Comparison of ENCODE assay signal across 19 mouse cellular contexts in the genomic region with DNA sequence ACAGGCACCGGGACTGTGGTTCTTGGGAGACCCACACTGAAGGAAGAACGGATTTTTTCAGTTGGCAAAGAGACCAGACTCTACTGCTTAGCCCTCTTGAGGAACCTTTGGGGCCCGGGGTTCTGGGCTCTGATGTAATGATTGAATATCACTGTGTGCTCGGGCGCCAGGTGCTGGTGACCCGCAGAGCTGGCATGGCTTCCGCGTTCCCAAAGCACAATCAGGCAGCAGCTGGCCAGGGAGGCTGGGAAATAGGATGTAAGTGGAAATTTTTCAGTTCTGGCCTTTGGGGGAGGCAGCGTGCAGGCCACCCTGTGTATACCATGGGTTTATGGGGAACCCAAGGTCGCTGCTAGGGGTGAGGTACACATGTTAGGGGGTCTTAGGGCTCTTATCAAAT. TPM values are rescaled to one million over a fixed set of nuclear protein-coding genes. Genes with fewer than 3 reads are reported as not detected.
DNase-seq lines count a peak whose midpoint lies in the region; ATAC-seq and TF ChIP-seq lines count a peak whose summit lies in the region.
"Had no signal": no experiment of that assay in that cellular context is flagged by ENCODE, and none has a peak within 500 bp of the region (broad histone marks: within the 10 kb centered on the region; RNA-seq: fewer than 3 reads in every experiment).

No protein-coding gene starts in this region.

- no peak for DNase-seq in embryonic facial prominence, embryonic 10.5 days (ENCODE audit: low spot score)
- peak; percentile 44 for DNase-seq in left cerebral cortex, postnatal 4 days
- no peak for DNase-seq in left cerebral cortex, adult 2 months (ENCODE audit: extremely low spot score in 1 of 2, low spot score in 2 of 2)
- DNase-seq in c-Kit-positive CD71-positive TER-119-positive erythroid progenitor cells, embryonic 14.5 days (ENCODE audit: low spot score): no peak
- no peak for DNase-seq in spleen, adult 18-20 months
- DNase-seq: cerebellum, adult 11 months; gastrocnemius, postnatal 10 days; kidney, adult 2 months; lung, postnatal 14 days had no signal

- no peaks in the 10 kb centered on the region for H3K36me3 ChIP-seq in embryonic facial prominence, embryonic 12.5 days
- H3K36me3 ChIP-seq in embryonic facial prominence, embryonic 10.5 days (replicated peaks): no peaks in the 10 kb centered on the region
- no peaks in the 10 kb centered on the region for H3K36me3 ChIP-seq in forebrain, embryonic 15.5 days
- H3K36me3 ChIP-seq in midbrain, embryonic 13.5 days: no peaks in the 10 kb centered on the region; the same call in 1 of the 2 replicates
- H3K36me3 ChIP-seq: embryonic facial prominence, embryonic 13.5 days; limb, embryonic 12.5 days; liver, embryonic 15.5 days had no signal

- H3K4me3 ChIP-seq in embryonic facial prominence, embryonic 12.5 days: no peak overlapping the region
- H3K4me3 ChIP-seq in embryonic facial prominence, embryonic 10.5 days: no peak overlapping the region
- H3K4me3 ChIP-seq in left cerebral cortex, adult 2 months: no peak overlapping the region
- H3K4me3 ChIP-seq in forebrain, embryonic 15.5 days: no peak overlapping the region
- H3K4me3 ChIP-seq in midbrain, embryonic 13.5 days (replicated peaks): no peak overlapping the region
- H3K4me3 ChIP-seq: liver, embryonic 15.5 days had no signal

- H3K9me3 ChIP-seq in embryonic facial prominence, embryonic 12.5 days: no peaks in the 10 kb centered on the region
- H3K9me3 ChIP-seq in embryonic facial prominence, embryonic 10.5 days: no peaks in the 10 kb centered on the region
- no peaks in the 10 kb centered on the region for H3K9me3 ChIP-seq in forebrain, embryonic 15.5 days
- H3K9me3 ChIP-seq in midbrain, embryonic 13.5 days: no peaks in the 10 kb centered on the region
- H3K9me3 ChIP-seq: embryonic facial prominence, embryonic 13.5 days; limb, embryonic 12.5 days; liver, embryonic 15.5 days had no signal

- no peak overlapping the region for H3K9ac ChIP-seq in embryonic facial prominence, embryonic 12.5 days
- H3K9ac ChIP-seq in forebrain, embryonic 15.5 days (replicated peaks): no peak overlapping the region
- H3K9ac ChIP-seq in midbrain, embryonic 13.5 days (replicated peaks): no peak overlapping the region
- H3K9ac ChIP-seq: embryonic facial prominence, embryonic 13.5 days; limb, embryonic 12.5 days; liver, embryonic 15.5 days had no signal

- intact Hi-C loops in left cerebral cortex, postnatal 4 days (cut with DNase I): no loop called here
- intact Hi-C loops in left cerebral cortex, adult 2 months (cut with DNase I): no loop called here

- H3K27ac ChIP-seq in embryonic facial prominence, embryonic 12.5 days: no peak overlapping the region
- no peak overlapping the region for H3K27ac ChIP-seq in embryonic facial prominence, embryonic 10.5 days (replicated peaks)
- H3K27ac ChIP-seq in left cerebral cortex, adult 2 months: no peak overlapping the region
- H3K27ac ChIP-seq in forebrain, embryonic 15.5 days (replicated peaks): 0 out of 2 replicates have a peak overlapping the region, but pooled peaks have one; percentile 0
- 0 out of 2 replicates have a peak overlapping the region, but pooled peaks have one; percentile 41 for H3K27ac ChIP-seq in midbrain, embryonic 13.5 days
- H3K27ac ChIP-seq: embryonic facial prominence, embryonic 13.5 days; limb, embryonic 12.5 days; liver, embryonic 15.5 days had no signal

- TF ChIP-seq CTCF in left cerebral cortex, adult 2 months (IDR thresholded peaks at IDR 0.05): no peak

- WGBS in embryonic facial prominence, embryonic 12.5 days: 80% methylated on average over 10 of the region's 10 CpGs
- 76% methylated on average over 10 of the region's 10 CpGs for WGBS in embryonic facial prominence, embryonic 10.5 days
- 65% methylated on average over 10 of the region's 10 CpGs for WGBS in forebrain, embryonic 15.5 days
- WGBS in midbrain, embryonic 13.5 days: 71% methylated on average over 10 of the region's 10 CpGs

- no peak for ATAC-seq in embryonic facial prominence, embryonic 12.5 days (ENCODE audit: insufficient number of reproducible peaks, insufficient read depth, low FRiP score, low TSS enrichment)
- no peak for ATAC-seq in forebrain, embryonic 15.5 days (replicated peaks)
- ATAC-seq in midbrain, embryonic 13.5 days: no peak

- peaks cover 16% of the 10 kb centered on the region for H3K4me1 ChIP-seq in embryonic facial prominence, embryonic 12.5 days
- H3K4me1 ChIP-seq in embryonic facial prominence, embryonic 10.5 days: peaks cover 30% of the 10 kb centered on the region
- H3K4me1 ChIP-seq in forebrain, embryonic 15.5 days: peaks cover 32% of the 10 kb centered on the region
- peaks cover 40% of the 10 kb centered on the region for H3K4me1 ChIP-seq in midbrain, embryonic 13.5 days (replicated peaks)
- H3K4me1 ChIP-seq: liver, embryonic 15.5 days had no signal

- peak overlapping the region; percentile 37; the same call in 1 of the 2 replicates for H3K4me2 ChIP-seq in embryonic facial prominence, embryonic 12.5 days (replicated peaks)
- no peak overlapping the region for H3K4me2 ChIP-seq in forebrain, embryonic 15.5 days (replicated peaks)
- 0 out of 2 replicates have a peak overlapping the region, but pooled peaks have one; percentile 45 for H3K4me2 ChIP-seq in midbrain, embryonic 13.5 days (replicated peaks)
- H3K4me2 ChIP-seq: liver, embryonic 15.5 days had no signal

- H3K27me3 ChIP-seq in embryonic facial prominence, embryonic 12.5 days: peaks cover 42% of the 10 kb centered on the region
- peaks cover 42% of the 10 kb centered on the region for H3K27me3 ChIP-seq in embryonic facial prominence, embryonic 10.5 days (replicated peaks; ENCODE audit: low read depth, poor library complexity, severe bottlenecking)
- H3K27me3 ChIP-seq in forebrain, embryonic 15.5 days: peaks cover 7% of the 10 kb centered on the region; the same call in 1 of the 2 replicates
- H3K27me3 ChIP-seq in midbrain, embryonic 13.5 days: peaks cover 12% of the 10 kb centered on the region

RNA-seq across cellular contexts. Expression of a gene that starts 20.3 kb away (rescaled TPM):
- polyA plus RNA-seq in embryonic facial prominence, embryonic 12.5 days (2016; fragmentation: Nextera tagmentation; extraction: Ambion mirVana): 10.7 and 12.5 TPM in 2 replicates
- polyA plus RNA-seq in embryonic facial prominence, embryonic 10.5 days (2016; fragmentation: Nextera tagmentation; extraction: Ambion mirVana): 8.8 and 9.4 TPM in 2 replicates
- total RNA-seq in left cerebral cortex, postnatal 4 days (2021): 10 to 100 TPM; 35.9 to 48.5 TPM
- total RNA-seq in left cerebral cortex, adult 2 months (2021): 10 to 100 TPM; 63.3 to 80.9 TPM
- 15.7 and 17.9 TPM in 2 replicates for polyA plus RNA-seq in forebrain, embryonic 15.5 days (2015; fragmentation: Nextera tagmentation; extraction: Ambion mirVana)
- polyA plus RNA-seq in midbrain, embryonic 13.5 days (2015; fragmentation: Nextera tagmentation; extraction: Ambion mirVana): 34.9 and 37.6 TPM in 2 replicates
- total RNA-seq: CH12.LX; heart, postnatal 25 days had no signal
- polyA plus RNA-seq: liver, embryonic 15.5 days had no signal

RNA-seq across cellular contexts. Expression of a gene that starts 32.9 kb away (rescaled TPM):
- polyA plus RNA-seq in embryonic facial prominence, embryonic 12.5 days (2016; fragmentation: Nextera tagmentation; extraction: Ambion mirVana): 0.43 and 0.56 TPM in 2 replicates
- 0.43 and 0.47 TPM in 2 replicates for polyA plus RNA-seq in embryonic facial prominence, embryonic 10.5 days (2016; fragmentation: Nextera tagmentation; extraction: Ambion mirVana)
- total RNA-seq in left cerebral cortex, postnatal 4 days (2021): under 1 TPM in 1 of 2 experiments, not detected in 1; 0.30 TPM
- total RNA-seq in left cerebral cortex, adult 2 months (2021): under 1 TPM in 1 of 2 experiments, not detected in 1; 0.40 TPM
- polyA plus RNA-seq in forebrain, embryonic 15.5 days (2015; fragmentation: Nextera tagmentation; extraction: Ambion mirVana): 0.19 and 0.22 TPM in 2 replicates
- 0.10 and 0.28 TPM in 2 replicates for polyA plus RNA-seq in midbrain, embryonic 13.5 days (2015; fragmentation: Nextera tagmentation; extraction: Ambion mirVana)

RNA-seq across cellular contexts. Expression of a gene that starts 34.7 kb away (rescaled TPM):
- polyA plus RNA-seq in embryonic facial prominence, embryonic 12.5 days (2016; fragmentation: Nextera tagmentation; extraction: Ambion mirVana): 1.7 and 3.3 TPM in 2 replicates
- 1.9 and 2.1 TPM in 2 replicates for polyA plus RNA-seq in embryonic facial prominence, embryonic 10.5 days (2016; fragmentation: Nextera tagmentation; extraction: Ambion mirVana)
- not detected for total RNA-seq in left cerebral cortex, postnatal 4 days (2021)
- total RNA-seq in left cerebral cortex, adult 2 months (2021): under 1 TPM; 0.30 to 0.48 TPM
- polyA plus RNA-seq in forebrain, embryonic 15.5 days (2015; fragmentation: Nextera tagmentation; extraction: Ambion mirVana): not detected in 2 replicates
- not detected in 2 replicates for polyA plus RNA-seq in midbrain, embryonic 13.5 days (2015; fragmentation: Nextera tagmentation; extraction: Ambion mirVana)
- total RNA-seq: gastrocnemius, postnatal 10 days; heart, postnatal 25 days had no signal
- polyA plus RNA-seq: heart, embryonic 11.5 days; kidney, adult 2 months; liver, embryonic 15.5 days; neural tube, embryonic 14.5 days had no signal

Comparison
In these comparisons a context has a peak if more than half of its experiments do, and no peak if none do; other contexts are left out.
1. H3K27ac ChIP-seq: peak in forebrain, embryonic 15.5 days (single experiment) and midbrain, embryonic 13.5 days (single experiment); none in embryonic facial prominence, embryonic 12.5 days (single experiment), embryonic facial prominence, embryonic 10.5 days (single experiment) and left cerebral cortex, adult 2 months (single experiment).